Mouse (Mus musculus): ENCODE data around the gene Dpp6.

GRCm38 (mm10) chr5:27200581-27201341 lies 383.8 kb downstream of the Dpp6 start:
- TF ChIP-seq CTCF (IDR thresholded peaks at IDR 0.05; ENCODE audit: low read depth, low read length): no peak
- no peak for TF ChIP-seq GATA1 (IDR thresholded peaks at IDR 0.05; ENCODE audit: borderline replicate concordance, low read length)
- no peak for TF ChIP-seq POLR2AphosphoS5 (IDR thresholded peaks at IDR 0.05; ENCODE audit: insufficient replicate concordance, low read depth, low read length)
- TF ChIP-seq TAL1 (conservative IDR thresholded peaks at IDR 0.05; ENCODE audit: low read depth, low read length): no peak
- TF ChIP-seq GATA2 (IDR thresholded peaks at IDR 0.05; ENCODE audit: borderline replicate concordance, low read depth, low read length): no peak

All from G1E (cell line).